Mouse (Mus musculus) ovary, adult 18-20 months (tissue): Measurements from ENCODE around the gene Agbl3.

ENCODE experiments used
- DNase-seq: peaks from one replicate; pipeline ENCODE4 v3.0.0; 2022; ENCODE audit warnings: low spot score, mixed read lengths

Agbl3 gene

DNA sequence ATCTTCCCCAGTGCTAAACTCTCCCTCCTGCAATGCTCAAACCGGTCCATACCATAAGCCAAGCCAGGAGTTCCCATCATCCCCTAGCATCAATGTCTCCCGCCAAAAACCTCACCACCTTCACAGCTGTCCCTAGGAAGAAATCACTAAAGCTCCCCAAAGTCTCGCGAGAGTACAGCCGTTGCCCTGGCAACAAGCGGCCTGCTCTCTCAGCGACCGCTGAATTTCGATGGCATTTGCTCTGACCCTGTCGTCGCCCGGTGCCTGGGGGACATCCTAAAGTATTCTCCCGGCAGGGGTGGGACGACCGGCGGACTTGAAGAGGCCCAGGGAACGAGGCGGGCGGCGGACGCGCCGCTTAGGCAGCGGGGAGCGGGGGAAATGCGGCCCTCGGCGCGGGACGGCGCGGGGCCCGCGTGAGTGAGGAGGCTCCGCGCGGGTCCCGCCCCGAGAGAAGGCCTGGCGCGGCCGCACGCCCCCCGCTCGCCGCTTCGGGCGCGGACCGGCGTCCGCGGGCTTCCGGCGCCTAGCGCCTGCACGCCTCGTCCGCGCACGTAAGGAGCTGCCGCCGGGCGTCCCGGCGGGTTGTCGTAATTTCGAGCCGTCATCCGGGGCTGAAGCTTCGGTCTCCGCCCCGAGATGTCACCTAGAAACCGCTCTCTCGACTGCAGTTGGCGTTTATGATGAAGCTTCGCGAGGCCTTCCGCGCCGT lies at the start of gene Agbl3:
Gene Agbl3, plus strand, starts transcription at position 202 of the 712 bp plus-strand sequence.
- DNase-seq, result peak; percentile 88

DNA sequence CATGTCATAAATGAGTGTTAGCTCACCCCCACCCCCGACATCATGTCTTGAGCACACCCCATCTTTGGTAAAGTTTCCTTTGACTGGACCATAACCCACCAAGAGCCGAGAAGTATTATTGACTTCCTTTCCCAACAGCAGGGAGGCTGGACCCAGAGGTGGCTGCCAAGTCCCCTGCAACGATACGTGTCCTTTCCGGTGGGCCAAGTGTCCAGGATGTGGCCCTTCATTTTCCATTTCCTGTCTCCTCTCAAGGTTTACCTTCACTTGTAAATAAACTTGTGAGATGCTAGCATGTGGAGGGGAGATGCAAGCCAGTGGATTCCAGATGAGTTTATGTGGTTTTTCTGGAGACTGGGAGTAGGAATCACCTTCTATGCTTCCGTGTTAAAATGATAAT lies 49.2 kb upstream of the Agbl3 start:
- no peak for DNase-seq

DNA sequence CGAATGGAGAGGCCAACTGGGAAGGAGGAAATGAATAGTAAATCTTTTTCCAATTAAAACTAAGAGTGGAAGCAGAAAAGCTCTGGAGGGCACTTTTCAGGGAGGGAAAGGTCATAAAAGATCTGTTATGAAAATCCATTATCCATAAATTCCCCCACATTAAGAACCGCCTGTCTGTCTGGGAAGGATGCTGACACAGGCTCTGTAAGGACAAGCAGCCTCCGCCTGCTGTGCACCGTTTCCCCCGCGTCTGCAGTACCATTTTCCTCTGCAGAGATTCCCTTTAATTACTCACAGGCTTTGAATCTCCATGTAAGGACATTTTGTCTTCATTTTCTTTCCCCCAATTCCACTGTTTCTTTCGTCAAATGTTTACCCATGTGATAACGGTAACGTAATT lies 48.7 kb upstream of the Agbl3 start:
- DNase-seq, result no peak

DNA sequence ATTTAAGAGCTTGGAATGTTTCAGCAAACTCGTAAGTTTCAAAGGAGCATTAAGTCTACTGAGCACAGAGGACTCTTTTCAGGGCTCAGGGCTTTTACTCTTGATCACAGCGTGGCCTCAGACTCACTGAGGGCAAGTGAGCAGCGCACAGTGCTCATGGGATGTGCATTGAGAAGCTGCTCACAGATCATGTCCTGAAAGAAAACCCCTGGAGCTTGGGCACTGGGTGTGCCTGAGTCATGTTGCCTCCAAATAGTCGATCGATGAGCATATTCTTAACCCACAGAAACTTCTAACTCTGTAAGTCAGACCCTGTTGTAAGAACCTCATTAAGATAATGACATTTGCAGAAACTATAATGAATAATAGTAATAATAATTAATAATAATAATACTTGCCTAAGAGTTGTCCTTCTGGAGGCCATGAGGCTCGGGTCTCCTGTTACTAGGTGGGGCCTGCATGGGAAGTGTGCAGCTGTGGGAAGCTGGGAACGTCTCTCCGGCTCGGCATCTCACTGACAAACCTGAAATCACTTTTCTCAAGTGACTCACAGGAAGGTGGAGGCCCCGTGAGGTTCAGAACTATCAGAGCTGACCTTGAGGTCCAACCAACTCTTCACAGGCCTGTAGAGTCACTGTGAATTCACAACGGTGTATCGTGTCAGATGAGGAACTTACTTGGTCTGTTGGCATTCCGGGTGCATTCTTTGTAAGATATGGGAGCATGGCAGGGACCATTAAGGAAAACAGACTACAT lies 45.1 kb upstream of the Agbl3 start:
- no peak for DNase-seq

DNA sequence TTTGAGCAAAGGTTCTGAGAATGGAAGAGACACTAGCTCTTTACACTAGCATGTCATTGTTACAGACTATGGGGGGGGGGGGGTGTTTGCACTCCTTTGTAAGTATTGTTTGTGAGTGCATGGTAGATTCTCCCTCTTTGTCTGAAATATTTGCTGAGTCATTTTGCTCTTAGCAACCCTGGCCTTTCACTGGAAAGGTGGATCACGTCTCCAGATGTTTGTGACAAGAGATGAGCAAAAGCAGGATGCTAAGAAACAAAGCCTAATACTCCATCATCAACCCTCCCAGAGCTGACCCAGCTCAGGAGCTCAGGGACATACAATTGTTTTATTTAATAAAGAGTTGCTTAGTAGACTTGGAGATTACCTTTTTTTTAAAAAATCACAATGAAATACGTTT lies 43.3 kb upstream of the Agbl3 start:
- no peak for DNase-seq

GRCm38 (mm10) chr6:34743946-34744345 lies 36.3 kb upstream of the Agbl3 start:
- no peak for DNase-seq

- DNase-seq, result no peak
Measured at GRCm38 (mm10) chr6:34747846-34748245, 32.4 kb upstream of the Agbl3 start.

DNA sequence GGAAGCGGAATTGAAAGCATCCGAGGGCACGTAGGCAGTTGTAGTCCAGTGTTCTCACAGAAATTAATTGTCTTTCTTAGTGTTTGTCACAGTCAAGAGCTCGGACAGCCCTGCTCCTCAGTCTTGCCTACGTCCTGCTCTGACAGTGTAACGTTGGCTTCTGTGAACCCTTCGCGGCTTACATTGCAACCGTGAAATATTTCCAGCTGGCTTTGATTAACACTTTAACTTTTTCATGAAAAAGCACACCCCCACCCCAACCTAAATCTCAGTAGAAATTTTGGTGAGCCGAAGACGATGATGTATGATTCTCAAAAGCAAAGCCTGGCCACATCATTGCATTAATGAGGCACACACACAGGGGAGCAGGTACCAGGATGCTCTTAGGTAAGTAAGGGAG lies 31.7 kb upstream of the Agbl3 start:
- no peak for DNase-seq

DNA sequence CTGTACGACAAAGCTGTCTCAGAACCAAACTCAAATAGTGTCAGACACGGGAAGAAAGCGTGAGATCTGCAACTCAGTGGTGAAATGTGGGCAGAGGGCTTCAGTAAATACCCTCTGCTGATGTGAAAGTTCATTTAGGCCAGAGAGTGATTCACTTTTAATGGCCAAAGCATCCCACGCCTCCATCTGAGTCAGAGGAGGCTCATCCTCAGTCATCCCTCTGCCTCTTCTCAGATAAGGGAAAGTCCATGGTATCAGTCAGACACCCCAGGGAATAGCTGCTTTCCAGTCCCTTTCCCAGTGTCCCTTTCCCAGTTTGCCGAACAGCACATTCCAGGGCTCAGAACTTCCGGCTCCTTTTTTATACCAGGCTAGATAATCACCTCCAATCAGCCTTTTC lies 30.7 kb upstream of the Agbl3 start:
- DNase-seq, result no peak

GRCm38 (mm10) chr6:34750487-34751120 lies 29.6 kb upstream of the Agbl3 start:
- no peak for DNase-seq

DNA sequence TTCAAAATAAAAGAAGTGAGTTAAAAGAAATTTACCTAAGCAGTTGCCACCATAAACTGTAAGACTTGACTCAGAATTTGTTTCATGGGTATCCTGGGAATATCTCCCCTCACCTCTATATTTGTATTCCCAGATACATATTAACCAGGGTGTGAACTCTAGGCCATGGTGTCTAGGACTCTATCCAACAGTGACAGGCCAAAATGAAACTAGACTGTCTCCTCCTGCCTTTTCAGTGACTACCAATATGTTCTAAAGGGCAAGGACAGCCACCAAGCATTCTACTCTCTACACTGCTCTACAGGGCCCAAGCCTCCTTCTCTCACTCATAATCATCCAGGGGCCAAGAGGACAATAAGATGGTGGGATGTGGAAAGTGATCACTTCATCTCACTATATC lies 28.6 kb upstream of the Agbl3 start:
- DNase-seq, result no peak

- peak; percentile 25 for DNase-seq
Measured at GRCm38 (mm10) chr6:34754448-34754847, 25.8 kb upstream of the Agbl3 start.

DNA sequence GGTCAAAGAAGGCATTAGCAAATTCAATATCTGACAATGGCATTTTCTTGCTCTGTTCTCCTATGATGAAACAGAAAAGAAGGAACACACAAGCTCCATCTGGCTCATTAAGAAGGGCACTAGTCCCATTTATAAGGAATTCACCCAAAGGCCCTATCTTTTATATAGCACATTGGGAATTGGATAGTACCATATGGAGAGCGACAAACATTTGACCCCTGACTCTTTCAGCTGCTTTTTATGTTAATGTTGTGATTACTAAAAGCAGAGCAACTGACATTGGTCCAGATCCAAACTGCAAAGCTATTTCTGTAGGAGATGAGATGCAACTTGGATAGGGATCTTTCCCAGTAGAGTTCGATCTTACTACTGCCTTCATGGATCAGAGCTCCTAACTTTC lies 21.9 kb upstream of the Agbl3 start:
- DNase-seq, result no peak

- DNase-seq, result no peak
Measured at GRCm38 (mm10) chr6:34760023-34760422, 20.2 kb upstream of the Agbl3 start.

DNA sequence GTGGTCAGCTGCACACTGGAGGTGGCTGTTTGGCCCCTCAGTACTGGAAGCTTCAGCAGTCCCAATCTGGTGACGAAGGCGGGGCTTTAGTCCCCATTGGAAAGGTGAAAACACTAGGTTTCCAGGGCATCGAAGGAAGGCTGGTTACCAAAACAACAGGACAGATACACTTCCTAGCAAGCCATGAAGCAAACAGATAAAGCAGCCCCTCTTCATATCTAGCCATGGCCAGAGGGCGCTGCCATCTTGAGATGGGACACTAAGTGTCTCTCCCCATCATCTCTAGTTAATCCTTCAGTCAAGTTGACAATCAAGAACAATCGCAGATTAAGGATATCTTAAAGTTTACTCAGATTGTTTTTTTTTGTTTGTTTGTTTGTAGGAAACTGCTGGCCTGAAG lies 14.5 kb upstream of the Agbl3 start:
- DNase-seq, result no peak

- no peak for DNase-seq
Measured at GRCm38 (mm10) chr6:34769984-34770383, 10.2 kb upstream of the Agbl3 start.

- DNase-seq, result no peak
Measured at GRCm38 (mm10) chr6:34770491-34770890, 9.7 kb upstream of the Agbl3 start.

GRCm38 (mm10) chr6:34776396-34776795 lies 3.8 kb upstream of the Agbl3 start:
- DNase-seq, result no peak

DNA sequence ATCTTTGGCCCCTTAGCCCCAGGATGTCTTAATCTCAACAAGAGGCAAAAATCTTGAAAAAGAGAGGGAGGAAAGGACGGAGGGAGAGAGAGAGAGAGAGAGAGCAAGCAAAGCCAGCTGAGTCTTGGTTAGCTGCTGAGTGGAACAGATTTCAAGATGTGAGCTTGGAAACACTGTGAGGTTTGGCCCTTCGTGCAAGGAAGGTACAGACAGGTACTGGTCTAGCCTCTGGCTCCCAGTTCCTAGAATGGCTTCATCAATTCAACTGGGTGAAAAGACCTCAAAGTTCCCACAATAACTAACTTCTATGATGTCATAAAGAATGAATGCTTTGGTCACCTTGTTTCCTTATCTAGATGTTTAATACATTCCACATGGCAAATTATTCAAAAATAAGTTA lies 3.1 kb upstream of the Agbl3 start:
- DNase-seq, result no peak

DNA sequence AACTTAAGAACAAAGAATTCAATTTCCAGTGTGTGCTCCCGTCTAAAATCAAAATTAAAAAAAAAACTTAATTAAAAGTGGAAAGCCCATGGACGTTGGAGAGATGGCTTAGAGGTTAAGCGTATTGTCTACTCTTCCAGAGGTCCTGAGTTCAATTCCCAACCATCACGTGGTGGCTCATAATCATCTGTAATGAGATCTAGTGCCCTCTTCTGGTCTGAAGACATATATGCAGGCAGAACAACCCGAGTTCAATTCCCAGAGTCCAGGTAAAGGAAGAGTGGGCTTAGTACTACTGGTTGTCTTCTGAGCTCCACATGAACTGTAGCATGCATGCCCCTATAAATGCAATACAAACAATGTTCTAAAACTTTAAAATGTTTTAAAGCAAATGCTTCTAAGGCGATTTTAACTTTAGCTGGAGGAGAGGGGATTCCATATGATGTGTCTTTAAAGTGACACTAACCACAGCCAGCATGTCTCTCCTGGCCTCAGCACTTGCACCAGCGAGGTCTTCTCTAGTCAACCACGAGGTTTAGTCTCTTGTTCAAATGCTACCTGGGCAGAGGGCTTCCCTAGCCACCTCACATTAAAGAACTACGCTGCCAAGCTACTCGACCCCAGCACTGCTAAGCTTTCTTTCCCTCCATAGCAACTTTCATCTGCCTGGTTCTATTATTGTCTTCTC lies 2.1 kb upstream of the Agbl3 start:
- no peak for DNase-seq

GRCm38 (mm10) chr6:34780943-34781289 lies 684 bp downstream of the Agbl3 start:
- no peak for DNase-seq

GRCm38 (mm10) chr6:34782493-34782892 lies 2.3 kb downstream of the Agbl3 start:
- DNase-seq, result no peak

DNA sequence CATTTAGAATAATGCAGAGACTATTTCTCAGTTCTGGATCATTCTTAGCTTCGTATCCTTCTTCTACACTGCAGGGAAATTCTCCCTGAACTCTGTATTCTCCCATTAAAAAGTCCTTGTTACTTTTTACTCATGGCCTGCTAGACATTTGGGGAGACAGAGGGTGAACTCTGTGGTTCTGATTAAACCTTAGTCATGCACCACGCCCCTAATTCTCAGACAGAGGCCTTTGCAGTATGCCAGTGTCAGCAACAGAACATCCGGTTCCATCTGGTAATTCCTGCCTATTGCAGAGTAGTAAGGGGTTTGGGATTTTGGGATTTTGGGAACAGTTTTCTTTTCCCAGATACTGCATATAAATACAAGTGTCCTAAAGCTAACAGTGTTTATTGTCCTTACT lies 16.6 kb downstream of the Agbl3 start:
- no peak for DNase-seq
